Mouse (Mus musculus) adrenal gland, postnatal 36 days (tissue): ENCODE measurements at regions not wholly inside any gene's neighbourhood (a gene's known extent, or its start where the extent isn't known, plus 50 kb on each side); places are given as distances from the start of the nearest gene placed in this dataset.
A peak's percentile ranks its signal among the peaks of the same experiment; 100 is the strongest.

Experiments
- DNase-seq, 2 experiments: peaks; one replicate each; pipeline ENCODE4 v3.0.0; 2021; ENCODE audit warnings: mixed read lengths in 1 of 2

- peak; percentile 46 to 61 for DNase-seq
Observed at GRCm38 (mm10) chr4:95105424-95105823, 53.4 kb upstream of the Jun start.

GRCm38 (mm10) chr4:95105926-95106622, 54.1 kb upstream of the Jun start:
- DNase-seq = peak; percentile 64

GRCm38 (mm10) chr4:95106881-95107665, 55.1 kb upstream of the Jun start:
- DNase-seq = no peak

- DNase-seq = no peak
Observed at GRCm38 (mm10) chr4:95108811-95109210, 56.8 kb upstream of the Jun start.

- DNase-seq = no peak
Observed at GRCm38 (mm10) chr4:95110828-95111227, 58.8 kb upstream of the Jun start.

GRCm38 (mm10) chr4:95117158-95117681, 65.2 kb upstream of the Jun start:
- peak in 1 of 2 experiments; percentile 50 for DNase-seq

GRCm38 (mm10) chr4:95120876-95121275, 68.9 kb upstream of the Jun start:
- DNase-seq = no peak

GRCm38 (mm10) chr4:95125346-95125745, 73.3 kb upstream of the Jun start:
- no peak for DNase-seq

- DNase-seq = no peak
Observed at GRCm38 (mm10) chr4:95127970-95128369, 75.9 kb upstream of the Jun start.

- no peak for DNase-seq
Observed at GRCm38 (mm10) chr4:95133815-95134214, 81.8 kb upstream of the Jun start.

- DNase-seq = no peak
Observed at GRCm38 (mm10) chr4:95134611-95135010, 82.6 kb upstream of the Jun start.

- DNase-seq = peak; percentile 53 to 57
Observed at GRCm38 (mm10) chr4:95137413-95138143, 85.6 kb upstream of the Jun start.

- no peak for DNase-seq
Observed at GRCm38 (mm10) chr4:95138676-95139075, 86.7 kb upstream of the Jun start.

- DNase-seq = no peak
Observed at GRCm38 (mm10) chr4:95141253-95141652, 89.2 kb upstream of the Jun start.

GRCm38 (mm10) chr4:95143130-95143529, 91.1 kb upstream of the Jun start:
- DNase-seq = no peak

- DNase-seq = no peak
Observed at GRCm38 (mm10) chr4:95143668-95144067, 91.6 kb upstream of the Jun start.

GRCm38 (mm10) chr4:95144440-95144839, 92.4 kb upstream of the Jun start:
- DNase-seq = no peak

- no peak for DNase-seq
Observed at GRCm38 (mm10) chr4:95146268-95146667, 94.2 kb upstream of the Jun start.

GRCm38 (mm10) chr4:95148665-95149064, 96.6 kb upstream of the Jun start:
- no peak for DNase-seq

GRCm38 (mm10) chr4:95151678-95152077, 99.7 kb upstream of the Jun start:
- DNase-seq = peak; percentile 25 to 26

GRCm38 (mm10) chr4:95152431-95153115, 100.6 kb upstream of the Jun start:
- no peak for DNase-seq

GRCm38 (mm10) chr4:95153737-95154287, 101.8 kb upstream of the Jun start:
- peak; percentile 75 to 82 for DNase-seq
